Mouse (Mus musculus) intestine, embryonic 15.5 days (tissue): ENCODE results near the gene Nop14. TPM values are rescaled to one million over a fixed set of nuclear protein-coding genes. Genes with fewer than 3 reads are reported as not detected.
"Not testable (repeated sequence)": the region's sequence is repeated elsewhere in the genome, so short reads cannot be mapped to it uniquely, and the experiment has no call there.

Experiments
- ATAC-seq: fragments of 200-750 bp; cut with Nextera tagmentation; 2 replicates; pipeline ENCODE4 v1.8.0; 2017; ENCODE audit warnings: moderate TSS enrichment, moderate library complexity
- H3K27ac ChIP-seq: fragments of 300-500 bp; sonication (generic); 2 replicates; pipeline ENCODE4 v1.5.1; 2015; ENCODE audit warnings: mild to moderate bottlenecking, inconsistent platforms
- H3K27me3 ChIP-seq: fragments of 300-500 bp; sonication (generic); replicated peaks from 2 replicates; pipeline ENCODE4 v1.6.1; 2015; ENCODE audit warnings: inconsistent platforms
- H3K36me3 ChIP-seq: fragments of 300-500 bp; sonication (generic); 2 replicates; pipeline ENCODE4 v1.6.1; 2015; ENCODE audit warnings: inconsistent platforms
- H3K4me1 ChIP-seq: fragments of 300-500 bp; sonication (generic); replicated peaks from 2 replicates; pipeline ENCODE4 v1.6.1; 2015; ENCODE audit warnings: inconsistent platforms
- H3K4me2 ChIP-seq: fragments of 300-500 bp; sonication (generic); replicated peaks from 2 replicates; pipeline ENCODE4 v1.6.1; 2015; ENCODE audit warnings: mild to moderate bottlenecking, inconsistent platforms
- H3K4me3 ChIP-seq: fragments of 300-500 bp; sonication (generic); replicated peaks from 2 replicates; pipeline ENCODE4 v1.5.1; 2015; ENCODE audit warnings: inconsistent platforms
- H3K9ac ChIP-seq: fragments of 300-500 bp; sonication (generic); 2 replicates; pipeline ENCODE4 v1.6.1; 2015; ENCODE audit warnings: inconsistent platforms
- H3K9me3 ChIP-seq: fragments of 300-500 bp; sonication (generic); 2 replicates; pipeline ENCODE4 v1.6.1; 2016; ENCODE audit warnings: inconsistent platforms
- WGBS: fragments of 180-500 bp; shearing (Covaris S2); methylation state at CpG from one replicate; pipeline ENCODE4 v1.1.7; 2015; 5-methylcytosine and 5-hydroxymethylcytosine counted together
- polyA plus RNA-seq: library from polyadenylated mRNA; unstranded; fragments of >200 nt; fragmentation: Nextera tagmentation; extraction: Ambion mirVana; gene quantifications from 2 replicates; pipeline ENCODE4 v1.2.1, GENCODE M21; 2015

Gene Nop14
- polyA plus RNA-seq, 1 experiment from 2014 or later, result 27.8 TPM

GRCm38 (mm10) chr5:34607100-34607880 is 52.7 kb downstream of the Nop14 start:
- Histone ChIP-seq H3K9ac (no peak overlapping the region), H3K36me3 (peaks cover 27% of the 10 kb centered on the region), H3K4me1 (no peaks in the 10 kb centered on the region), H3K9me3 (no peaks in the 10 kb centered on the region), H3K27me3 (no peaks in the 10 kb centered on the region), H3K4me3 (no peak overlapping the region), H3K4me2 (no peak overlapping the region), H3K27ac (no peak overlapping the region)
- no peak for ATAC-seq
- 84% methylated on average over 8 of the region's 8 CpGs for WGBS

GRCm38 (mm10) chr5:34604576-34604975 is 55.4 kb downstream of the Nop14 start:
- Histone ChIP-seq H3K9ac (no peak overlapping the region), H3K4me1 (no peaks in the 10 kb centered on the region), H3K4me2 (no peak overlapping the region), H3K4me3 (no peak overlapping the region), H3K27me3 (no peaks in the 10 kb centered on the region), H3K27ac (no peak overlapping the region), H3K9me3 (no peaks in the 10 kb centered on the region), H3K36me3 (peaks cover 20% of the 10 kb centered on the region)
- whole genome bisulfite sequencing, result 93% methylated on average over 5 of the region's 5 CpGs
- ATAC-seq, result no peak

GRCm38 (mm10) chr5:34593202-34593727 is 66.7 kb downstream of the Nop14 start:
- H3K9me3 ChIP-seq, result no peaks in the 10 kb centered on the region
- H3K9ac ChIP-seq, result no peak overlapping the region
- no peak overlapping the region for H3K27ac ChIP-seq
- H3K4me3 ChIP-seq, result no peak overlapping the region
- no peaks in the 10 kb centered on the region for H3K27me3 ChIP-seq
- H3K4me1 ChIP-seq, result 0 out of 2 replicates have a peak, but pooled peaks cover 6% of the 10 kb centered on the region
- ATAC-seq, result no peak
- 95% methylated on average over 9 of the region's 9 CpGs for WGBS
- no peak overlapping the region for H3K4me2 ChIP-seq
- no peaks in the 10 kb centered on the region for H3K36me3 ChIP-seq

- H3K27me3 ChIP-seq, result no peaks in the 10 kb centered on the region
- H3K4me3 ChIP-seq, result no peak overlapping the region
- H3K27ac ChIP-seq, result no peak overlapping the region
- no peaks in the 10 kb centered on the region for H3K36me3 ChIP-seq
- no peak for ATAC-seq
- 0 out of 2 replicates have a peak, but pooled peaks cover 6% of the 10 kb centered on the region for H3K4me1 ChIP-seq
- H3K9me3 ChIP-seq, result no peaks in the 10 kb centered on the region
- WGBS, result 96% methylated on average over 6 of the region's 6 CpGs
- no peak overlapping the region for H3K9ac ChIP-seq
- no peak overlapping the region for H3K4me2 ChIP-seq
These were observed 67.3 kb downstream of the Nop14 start for GRCm38 (mm10) chr5:34592666-34593065.

GRCm38 (mm10) chr5:34592224-34592623 is 67.7 kb downstream of the Nop14 start:
- ATAC-seq, H3K27me3 ChIP-seq, H3K9ac ChIP-seq, H3K36me3 ChIP-seq, H3K4me1 ChIP-seq, H3K4me2 ChIP-seq, H3K27ac ChIP-seq, H3K9me3 ChIP-seq, H3K4me3 ChIP-seq: not testable (repeated sequence)
- WGBS, result 86% methylated on average over 5 of the region's 5 CpGs

- Histone ChIP-seq H3K36me3 (no peaks in the 10 kb centered on the region), H3K27me3 (no peaks in the 10 kb centered on the region), H3K27ac (no peak overlapping the region), H3K4me2 (no peak overlapping the region), H3K4me3 (no peak overlapping the region), H3K9ac (no peak overlapping the region), H3K9me3 (no peaks in the 10 kb centered on the region), H3K4me1 (0 out of 2 replicates have a peak, but pooled peaks cover 6% of the 10 kb centered on the region)
- ATAC-seq, result no peak
- WGBS, result 75% methylated on average over 5 of the region's 5 CpGs
These were observed 68.5 kb downstream of the Nop14 start for GRCm38 (mm10) chr5:34591388-34592004.

GRCm38 (mm10) chr5:34590702-34591101 is 69.2 kb downstream of the Nop14 start:
- Histone ChIP-seq H3K9ac (no peak overlapping the region), H3K36me3 (no peaks in the 10 kb centered on the region), H3K4me3 (no peak overlapping the region), H3K27me3 (no peaks in the 10 kb centered on the region), H3K9me3 (no peaks in the 10 kb centered on the region), H3K4me1 (0 out of 2 replicates have a peak, but pooled peaks cover 6% of the 10 kb centered on the region), H3K27ac (no peak overlapping the region), H3K4me2 (no peak overlapping the region)
- 66% methylated on average over 4 of the region's 4 CpGs for WGBS
- no peak for ATAC-seq

GRCm38 (mm10) chr5:34590059-34590458 is 69.9 kb downstream of the Nop14 start:
- Histone ChIP-seq H3K4me3 (no peak overlapping the region), H3K36me3 (no peaks in the 10 kb centered on the region), H3K4me1 (0 out of 2 replicates have a peak, but pooled peaks cover 6% of the 10 kb centered on the region), H3K4me2 (no peak overlapping the region), H3K27me3 (no peaks in the 10 kb centered on the region), H3K9me3 (no peaks in the 10 kb centered on the region), H3K27ac (no peak overlapping the region), H3K9ac (no peak overlapping the region)
- no peak for ATAC-seq
- WGBS, result 51% methylated on average over 5 of the region's 5 CpGs

Other genes with a start within 250 kb of the Nop14 start
- gene Tnip2, start 146.2 kb downstream of the Nop14 start, polyA plus RNA-seq, result 14.4 and 16.2 TPM in 2 replicates
- 4.5 and 6.2 TPM in 2 replicates for gene Sh3bp2, start 134.3 kb downstream of the Nop14 start, polyA plus RNA-seq
- 141 and 149 TPM in 2 replicates for gene Add1, start 86.5 kb downstream of the Nop14 start, polyA plus RNA-seq
- 108 and 127 TPM in 2 replicates for gene Mfsd10, start 22.9 kb downstream of the Nop14 start, polyA plus RNA-seq
- gene Grk4, start 231 bp upstream of the Nop14 start, polyA plus RNA-seq, result 2.6 TPM in 2 replicates
- 8.7 and 10.8 TPM in 2 replicates for gene Htt, start 101.6 kb upstream of the Nop14 start, polyA plus RNA-seq
- 0.55 and 0.64 TPM in 2 replicates for gene Msantd1, start 247.9 kb upstream of the Nop14 start, polyA plus RNA-seq